Mouse (Mus musculus) ovary, postnatal 10 days (tissue): ENCODE measurements around the gene Fanca.
"Not testable (repeated sequence)": the region's sequence is repeated elsewhere in the genome, so short reads cannot be mapped to it uniquely, and the experiment has no call there.

Experiments
- DNase-seq: peaks from one replicate; pipeline ENCODE4 v3.0.0; 2022; ENCODE audit warnings: low spot score

The Fanca gene

DNA sequence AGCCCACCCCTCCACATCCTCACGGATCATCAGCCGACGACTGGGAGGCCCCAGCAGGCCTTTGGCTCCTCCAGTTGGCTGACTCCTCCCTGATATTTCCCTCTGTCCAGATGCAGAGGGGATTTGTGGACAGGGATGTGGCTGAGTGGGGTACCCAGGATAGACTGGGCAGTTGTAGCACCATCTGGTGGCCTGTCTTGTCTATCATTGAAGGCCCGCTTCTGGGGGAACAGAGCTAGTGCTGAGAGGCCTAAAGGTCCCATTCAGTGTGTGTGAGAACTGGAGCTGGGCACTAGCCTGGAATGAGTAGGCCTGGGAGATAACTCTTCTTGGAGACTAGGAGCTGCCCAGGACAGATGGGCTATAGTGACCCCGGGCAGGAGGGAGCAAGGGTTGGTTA is 86.6 kb downstream of the Fanca start:
- DNase-seq = no peak

DNA sequence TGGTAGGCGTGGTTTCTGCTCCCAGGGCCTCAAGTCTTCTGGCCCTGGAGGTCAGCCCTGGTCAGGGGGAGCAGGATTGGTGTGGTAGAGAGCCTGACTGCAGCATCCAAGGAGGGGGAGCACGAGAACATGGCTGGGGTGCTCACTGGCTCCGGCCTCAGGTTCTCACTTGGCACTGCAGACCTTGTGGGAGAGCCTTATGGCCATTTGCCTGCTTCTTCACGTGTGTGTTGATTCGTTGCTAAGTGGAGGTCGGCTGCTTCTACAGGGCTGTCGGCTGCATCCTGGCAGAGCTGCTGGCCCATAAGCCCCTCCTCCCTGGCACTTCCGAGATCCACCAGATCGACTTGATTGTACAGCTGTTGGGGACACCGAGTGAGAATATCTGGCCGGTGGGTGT is 88.0 kb downstream of the Fanca start:
- DNase-seq = not testable (repeated sequence)

DNA sequence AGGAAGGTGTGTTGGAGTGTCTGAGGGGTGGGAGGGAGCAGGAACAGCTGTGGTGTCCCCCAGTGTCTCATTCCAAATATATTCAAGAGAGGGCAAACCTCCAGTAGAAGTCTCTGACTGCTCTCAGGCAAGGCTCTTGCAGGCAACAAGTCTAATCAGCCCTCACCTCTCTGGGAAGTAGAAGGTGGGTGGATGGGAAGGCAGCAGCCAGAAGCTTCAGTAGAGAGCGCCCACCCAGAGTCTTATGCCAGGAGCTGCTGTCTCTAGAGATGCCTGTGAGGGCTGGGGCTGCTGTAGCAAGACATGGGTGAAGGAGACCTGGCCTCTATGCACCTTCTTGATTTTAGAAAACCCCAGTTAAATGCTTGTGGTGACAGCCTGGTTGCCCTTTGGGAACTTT is 90.0 kb downstream of the Fanca start:
- no peak for DNase-seq

DNA sequence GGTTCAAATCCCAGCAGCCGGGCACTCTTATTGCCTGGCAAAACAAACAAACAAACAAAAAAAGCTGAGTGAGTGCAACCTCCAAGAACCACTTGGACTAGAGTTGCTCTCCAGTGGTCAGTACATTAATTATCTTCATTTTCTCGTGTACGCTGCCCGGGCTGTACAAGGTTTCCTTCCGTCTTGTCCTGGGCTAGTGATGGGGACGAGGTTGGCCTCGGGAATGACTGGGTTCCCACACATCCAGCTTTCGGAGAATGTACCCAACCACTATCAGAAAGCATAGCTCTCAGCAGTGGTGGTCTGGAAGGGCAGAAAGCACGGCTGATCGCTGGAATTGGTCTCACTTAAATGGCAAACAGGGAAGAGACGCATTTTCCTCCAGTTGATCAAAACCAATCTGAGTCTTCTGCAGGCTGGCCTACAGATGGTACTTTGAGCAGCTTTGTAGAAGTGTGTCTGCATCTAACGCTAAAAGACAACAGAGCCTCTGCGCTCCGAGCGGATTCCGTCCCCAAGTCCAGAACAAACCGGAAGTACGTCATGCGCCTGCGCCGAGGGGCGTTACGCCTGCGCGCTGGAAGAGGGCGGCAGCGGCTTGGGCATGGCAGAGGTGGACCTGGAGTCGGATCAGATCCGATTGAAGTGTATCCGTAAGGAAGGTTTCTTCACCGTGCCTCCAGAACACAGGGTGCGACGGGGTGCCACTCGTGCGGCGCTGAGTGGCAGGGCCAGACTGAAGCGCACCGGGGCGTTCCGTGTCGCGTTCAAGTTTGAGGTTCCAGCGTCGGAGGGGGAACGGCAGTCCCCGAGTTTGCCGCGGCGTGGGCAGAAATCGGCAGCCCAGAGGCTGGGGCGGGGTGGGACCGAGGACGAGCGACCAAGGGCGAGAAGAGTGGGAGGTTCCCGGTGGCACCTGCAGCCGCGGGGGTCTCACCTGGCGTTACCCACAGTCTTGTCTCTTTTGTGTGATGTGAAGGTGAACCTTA is 93.8 kb downstream of the Fanca start, which contains the start of gene Cdk10:
TSS of gene Cdk10 (plus strand) at position 565 of the 989 bp plus-strand sequence.
- DNase-seq = peak; percentile 96

DNA sequence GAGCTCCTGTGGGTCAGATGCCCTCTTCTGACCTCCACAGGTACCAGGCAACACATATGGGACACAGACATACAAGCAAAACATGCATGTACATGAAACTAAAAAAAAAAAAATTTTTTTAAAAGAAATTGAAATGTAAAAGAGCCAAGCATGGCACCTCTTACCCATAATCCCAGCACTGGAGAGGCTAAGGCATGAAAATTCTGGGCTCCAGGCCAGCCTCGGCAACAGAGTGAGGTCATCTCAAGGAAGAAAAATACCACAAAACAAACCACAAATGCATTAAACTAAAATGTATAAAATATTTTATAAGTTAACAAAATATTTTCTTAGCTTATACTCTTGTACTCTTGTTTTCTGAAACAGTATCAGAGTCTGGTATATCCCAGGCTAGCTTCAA is 97.5 kb downstream of the Fanca start:
- DNase-seq = no peak
